Mouse (Mus musculus): ENCODE measurements around the gene Epb41l2.

- TF ChIP-seq CTCF (IDR thresholded peaks at IDR 0.05; ENCODE audit: borderline replicate concordance, control insufficient read depth, extremely low read depth, insufficient read depth, low read length, poor library complexity) (no peak), POLR2A (IDR thresholded peaks at IDR 0.05; ENCODE audit: control insufficient read depth, extremely low read depth, insufficient read depth, low read length, poor library complexity) (no peak)
These were observed 174.1 kb downstream of the Epb41l2 start for GRCm38 (mm10) chr10:25533513-25534246.
